Mouse (Mus musculus) right cerebral cortex, adult 18-20 months (tissue): Measurements from ENCODE around the gene Ankrd65.
A peak's percentile ranks its signal among the peaks of the same experiment; 100 is the strongest.
"Not testable (repeated sequence)": the region's sequence is repeated elsewhere in the genome, so short reads cannot be mapped to it uniquely, and the experiment has no call there.

ENCODE experiments used
- DNase-seq: peaks from one replicate; pipeline ENCODE4 v3.0.0; 2022; ENCODE audit warnings: mixed read lengths

Gene Ankrd65

DNA sequence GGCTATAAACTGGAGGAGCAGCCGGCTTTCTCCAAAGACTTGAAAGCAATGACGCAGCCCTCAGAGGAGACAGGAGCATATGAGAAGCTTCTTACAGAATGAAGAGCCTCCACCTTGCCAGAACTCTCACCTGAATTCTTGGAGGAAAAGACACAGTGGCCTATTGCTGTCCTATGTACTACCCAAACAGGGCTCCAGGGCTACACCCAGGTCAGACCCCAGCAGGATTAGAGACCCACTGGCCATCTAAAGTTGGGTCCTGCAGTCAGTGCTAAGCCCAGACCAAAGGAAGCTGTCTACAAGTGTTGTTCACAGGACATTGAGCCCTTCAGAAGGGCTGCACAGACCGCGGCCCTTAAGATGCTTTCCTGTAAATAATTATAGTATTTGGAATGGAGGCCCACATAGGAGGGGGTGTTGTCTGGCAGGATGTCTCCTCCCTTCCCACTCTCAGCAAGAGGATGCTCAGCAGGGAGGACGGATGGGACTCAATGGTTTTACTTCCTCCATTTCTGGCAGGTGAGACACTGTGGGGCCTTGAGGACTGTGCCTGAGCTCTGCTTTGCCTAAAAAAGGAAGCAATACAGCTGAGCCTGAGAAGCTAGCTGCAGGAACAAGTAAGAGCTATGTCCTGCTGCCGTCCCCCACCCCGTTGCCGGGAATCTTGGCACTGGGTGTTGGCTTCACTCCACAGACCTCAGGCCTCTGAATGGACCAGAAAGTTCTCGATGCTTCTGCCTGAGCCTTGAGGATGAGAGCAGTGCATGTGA lies 15.1 kb upstream of the Ankrd65 start:
- peak; percentile 51 for DNase-seq

DNA sequence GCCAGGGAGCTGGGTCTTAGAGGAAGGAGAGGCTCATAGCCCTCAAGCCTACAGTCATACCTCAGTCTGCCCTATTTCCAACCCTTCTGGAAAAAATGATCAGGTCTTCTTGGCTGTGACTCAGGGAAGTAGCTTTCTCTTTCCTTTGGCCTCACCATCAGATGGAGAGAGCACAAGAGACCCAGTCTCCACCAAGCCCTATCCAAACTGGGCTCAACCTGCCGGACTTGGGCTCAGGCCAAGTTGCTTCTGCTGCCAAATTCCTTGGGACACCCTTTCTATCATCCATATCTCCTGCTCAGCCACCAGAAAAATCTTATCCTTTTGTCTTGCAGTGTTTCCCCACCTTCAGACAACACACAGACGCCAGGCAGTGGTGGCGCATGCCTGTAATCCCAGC lies 14.4 kb upstream of the Ankrd65 start:
- DNase-seq, result no peak

DNA sequence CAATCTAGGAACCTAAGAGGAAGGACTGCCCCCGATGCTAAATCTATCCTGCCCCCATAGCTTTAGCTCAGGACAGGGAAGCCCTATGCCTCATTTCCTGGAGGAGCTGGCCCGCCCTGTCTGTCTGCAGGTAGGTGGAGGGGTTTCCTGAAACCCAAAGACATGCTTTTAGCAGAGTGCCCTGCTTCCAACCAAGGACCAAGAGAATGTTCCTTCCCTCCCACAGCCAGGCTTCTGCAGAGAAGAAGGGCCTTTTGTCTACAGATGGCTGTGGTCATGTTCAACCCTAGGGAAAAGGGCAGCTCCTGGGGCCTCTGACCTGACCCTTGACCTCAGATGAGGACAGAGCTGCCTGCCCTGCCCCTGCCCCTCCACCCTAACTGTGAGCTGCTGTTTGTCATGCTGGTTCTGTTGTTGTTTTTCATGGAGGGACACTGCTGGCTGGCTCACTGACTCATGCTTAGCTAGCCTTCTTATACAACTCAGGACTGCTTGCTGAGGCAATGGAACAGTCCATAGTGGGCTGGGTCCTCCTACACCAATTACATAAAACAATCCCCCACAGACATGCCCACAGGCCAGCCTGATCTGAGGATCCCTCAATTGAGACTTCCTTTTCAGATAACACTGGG lies 13.4 kb upstream of the Ankrd65 start:
- DNase-seq, result peak; percentile 49

DNA sequence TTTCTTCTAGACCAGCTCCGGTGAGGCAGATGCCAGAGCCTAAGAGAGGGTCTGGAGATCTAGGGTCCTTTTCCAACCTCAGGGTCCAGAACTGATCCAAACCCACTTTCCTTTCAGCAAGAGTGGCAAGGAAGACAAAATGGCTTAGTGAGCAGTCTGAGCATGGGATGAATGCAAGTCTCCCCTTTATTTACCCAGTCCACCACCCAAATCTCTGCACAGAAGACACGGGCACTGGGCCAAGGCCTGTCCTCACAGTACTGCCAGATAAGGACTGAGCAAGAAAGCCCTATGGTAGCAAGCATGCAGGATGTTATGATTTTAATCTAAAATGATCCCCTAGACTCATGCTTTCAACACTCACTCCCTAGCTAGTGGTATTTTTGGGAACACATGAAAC lies 12.4 kb upstream of the Ankrd65 start:
- no peak for DNase-seq

DNA sequence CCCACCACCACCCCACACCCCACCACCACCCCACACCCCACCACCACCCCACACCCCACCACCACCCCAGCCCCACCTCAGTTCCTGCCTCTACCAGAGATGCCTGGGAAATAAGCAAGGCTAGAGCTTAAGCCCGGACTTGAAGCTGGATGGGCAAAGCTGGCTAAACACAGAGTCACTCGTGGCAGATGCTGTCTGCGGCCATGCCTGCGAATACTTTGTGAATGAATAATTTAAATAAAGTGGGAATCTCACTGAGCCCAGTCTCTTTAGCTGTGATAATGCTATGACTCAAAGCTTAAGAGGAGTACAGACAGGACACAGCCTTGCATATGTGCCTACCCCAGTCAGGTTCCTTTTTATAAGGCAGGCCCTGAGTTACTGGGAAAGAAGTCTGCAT lies 10.7 kb upstream of the Ankrd65 start:
- no peak for DNase-seq

DNA sequence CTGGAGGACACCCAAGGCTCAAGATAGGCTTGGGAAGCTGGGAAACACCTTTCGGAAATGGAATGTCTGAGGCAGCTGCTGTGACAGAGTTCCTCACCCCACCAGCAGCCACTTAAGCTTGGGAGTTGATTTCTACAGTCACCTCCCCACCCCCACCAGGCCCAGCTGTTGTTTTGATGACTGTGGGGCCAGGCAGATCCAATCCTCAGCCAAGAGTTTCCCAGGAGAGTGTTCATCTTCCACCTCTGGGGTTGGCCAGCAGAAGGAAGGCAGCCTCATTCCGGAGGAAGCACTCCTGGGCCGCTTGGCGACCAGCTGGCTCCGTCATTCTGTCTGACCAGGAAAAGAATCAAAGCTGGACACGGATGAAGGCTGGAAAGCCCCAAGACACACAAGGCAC lies 9.3 kb upstream of the Ankrd65 start:
- no peak for DNase-seq

DNA sequence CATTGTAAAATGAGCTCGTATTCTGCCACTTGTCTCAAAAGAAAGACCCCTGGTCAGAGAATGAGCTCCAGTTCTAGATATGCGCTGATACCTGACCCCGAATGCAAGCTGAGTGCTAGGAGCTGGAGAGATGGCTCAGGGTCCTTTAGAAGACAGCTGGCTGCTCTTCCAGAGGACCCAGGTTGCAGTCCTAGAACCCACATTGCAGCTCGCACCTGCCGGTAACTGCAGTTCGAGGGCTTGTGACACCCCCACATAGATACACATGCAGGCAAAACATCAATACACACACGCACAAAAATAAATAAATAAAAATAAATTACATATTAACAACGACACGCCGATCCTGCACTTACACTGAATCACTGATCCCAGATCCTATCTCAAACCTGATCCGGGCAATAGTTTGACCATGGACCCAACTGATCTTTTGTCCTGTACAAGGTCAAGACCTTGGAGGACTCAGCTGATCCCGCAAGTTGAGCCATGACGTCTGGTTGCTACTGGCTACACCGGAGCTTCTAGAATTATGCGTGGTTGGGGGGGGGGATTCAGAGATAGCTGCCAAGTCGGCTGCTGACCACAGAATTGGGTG lies 6.7 kb upstream of the Ankrd65 start:
- no peak for DNase-seq

DNA sequence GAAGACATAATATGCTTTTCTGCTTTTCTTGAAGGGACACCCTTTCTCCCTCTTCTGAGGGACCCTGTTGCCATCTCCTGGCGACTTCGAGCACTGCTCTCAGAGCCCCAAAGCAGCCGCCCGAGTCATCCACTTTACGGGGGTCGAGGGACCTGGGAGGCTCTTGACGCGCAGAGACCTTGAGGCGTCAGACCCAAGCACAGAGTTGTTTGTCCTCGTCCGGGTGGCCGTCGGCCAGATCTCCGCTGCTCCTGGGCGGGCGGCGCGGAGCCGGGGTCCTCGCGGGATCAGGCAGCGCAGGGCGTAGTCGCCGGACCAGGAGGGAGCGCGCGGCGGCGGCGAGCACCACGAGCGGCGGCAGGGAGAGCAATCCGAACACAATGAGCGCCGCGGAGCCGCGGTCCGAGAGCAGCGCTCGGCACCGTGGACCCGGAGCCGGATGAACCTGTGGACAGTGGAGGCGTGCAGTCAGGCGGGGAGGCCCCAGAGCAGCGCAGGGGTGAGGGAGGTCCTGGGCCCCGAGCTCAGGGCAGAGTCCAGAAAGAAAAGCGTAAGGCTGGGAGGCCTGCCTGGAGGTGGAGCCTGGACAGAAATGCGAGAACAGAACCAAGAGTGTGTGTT lies 6.0 kb upstream of the Ankrd65 start:
- DNase-seq, result peak; percentile 83

DNA sequence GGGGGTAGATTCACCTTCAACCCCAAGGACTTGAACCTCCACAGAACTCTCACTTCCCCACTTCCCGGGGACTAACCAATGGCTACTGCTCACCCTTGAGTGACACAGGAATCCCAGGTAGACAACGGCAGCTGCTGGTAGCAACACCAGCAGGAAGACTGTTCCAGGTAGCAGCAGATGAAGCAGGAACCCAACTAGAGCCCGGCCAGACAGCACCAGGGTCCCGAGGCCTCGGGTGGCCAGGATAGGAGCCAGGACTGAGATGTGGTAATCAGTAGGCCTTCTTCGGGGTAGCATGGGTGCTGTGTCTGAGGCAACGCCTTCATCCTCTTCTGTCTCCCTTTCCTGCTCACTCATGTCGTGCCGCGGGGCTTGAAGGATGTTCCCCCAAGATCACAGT lies 5.0 kb upstream of the Ankrd65 start:
- DNase-seq, result no peak

DNA sequence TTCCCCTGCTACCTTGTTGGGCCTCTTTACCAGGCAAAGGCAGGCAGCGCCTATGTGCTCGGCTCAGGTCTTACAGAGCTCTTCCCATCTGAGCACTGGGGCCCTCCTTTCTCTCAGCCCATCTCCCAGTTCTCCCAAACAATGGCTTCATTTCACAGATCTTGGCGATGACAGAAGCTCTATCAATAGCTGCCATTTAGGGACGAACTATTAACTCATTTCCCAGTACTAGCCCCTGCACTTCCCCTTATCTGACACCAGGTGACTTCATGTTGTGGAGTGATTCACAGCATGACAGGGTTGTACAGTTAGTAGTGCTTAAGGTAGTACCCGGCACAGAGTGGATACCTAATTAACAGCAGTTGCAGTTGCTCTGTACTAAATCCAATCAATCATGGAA lies 4.4 kb upstream of the Ankrd65 start, which contains the start of gene Tmem88b:
TSS of gene Tmem88b (minus strand) at position 56 of the 400 bp plus-strand sequence.
- DNase-seq, result peak; percentile 18

DNA sequence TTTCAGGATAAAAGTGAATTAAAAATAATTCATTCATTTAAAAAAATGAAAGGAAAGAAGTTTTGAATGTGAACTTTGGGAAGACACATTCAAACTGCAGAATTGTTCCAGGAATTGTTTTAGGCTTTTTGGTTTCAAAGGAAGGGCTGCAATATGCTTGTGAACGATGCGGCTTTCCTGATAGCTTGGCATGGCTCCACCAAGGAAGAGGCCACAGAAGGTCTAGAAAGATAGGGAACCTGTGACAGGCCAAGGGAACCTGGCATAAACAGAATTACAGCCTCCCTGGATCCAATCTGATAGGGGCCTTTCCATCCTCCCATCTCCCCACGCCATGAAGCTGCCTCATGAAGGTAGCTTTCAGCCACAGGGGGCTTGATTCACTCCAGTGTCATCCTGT lies 1.9 kb upstream of the Ankrd65 start:
- no peak for DNase-seq

DNA sequence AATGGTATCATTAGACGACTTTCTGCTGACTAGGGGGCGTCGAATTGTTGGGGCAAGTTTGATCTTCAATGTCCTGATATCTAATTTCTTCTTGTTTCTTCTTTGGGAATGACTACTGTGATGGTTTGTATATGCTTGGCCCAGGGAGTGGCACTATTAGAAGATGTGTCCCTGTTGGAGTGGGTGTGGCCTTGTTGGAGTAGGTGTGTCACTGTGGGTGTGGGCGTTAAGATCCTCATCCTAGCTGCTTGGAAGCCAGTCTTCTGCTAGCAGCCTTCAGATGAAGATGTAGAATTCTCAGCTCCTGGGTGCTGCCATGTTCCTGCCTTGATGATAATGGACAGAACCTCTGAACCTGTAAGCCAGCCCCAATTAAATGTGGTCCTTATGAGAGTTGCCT lies 1.4 kb upstream of the Ankrd65 start:
- DNase-seq, result not testable (repeated sequence)

DNA sequence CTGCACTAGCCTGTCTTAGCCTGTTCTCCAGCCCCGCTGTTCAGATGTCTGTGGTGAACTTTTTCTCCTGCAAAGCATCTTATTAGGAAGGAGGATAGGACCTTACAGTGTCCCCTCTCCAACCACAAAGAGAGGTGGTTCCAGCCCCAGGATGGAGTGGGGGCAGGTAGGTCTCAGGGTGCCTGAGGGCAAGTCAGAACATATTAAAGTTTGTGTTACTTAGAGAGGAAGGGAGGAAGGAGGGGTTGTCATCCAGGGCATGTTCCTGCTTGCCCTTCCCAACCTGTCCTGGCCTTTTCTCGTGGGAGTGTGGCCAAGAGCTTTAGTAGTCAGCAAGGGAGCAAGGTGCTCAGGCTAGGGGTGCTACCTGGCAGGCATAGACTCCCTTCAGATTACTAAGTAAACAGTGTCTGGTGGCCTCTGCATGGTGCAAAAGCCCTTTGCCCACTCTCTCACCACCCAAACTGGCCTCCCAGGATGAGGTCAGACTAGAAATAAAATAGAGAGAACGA lies 467 bp downstream of the Ankrd65 start:
- DNase-seq, result no peak

DNA sequence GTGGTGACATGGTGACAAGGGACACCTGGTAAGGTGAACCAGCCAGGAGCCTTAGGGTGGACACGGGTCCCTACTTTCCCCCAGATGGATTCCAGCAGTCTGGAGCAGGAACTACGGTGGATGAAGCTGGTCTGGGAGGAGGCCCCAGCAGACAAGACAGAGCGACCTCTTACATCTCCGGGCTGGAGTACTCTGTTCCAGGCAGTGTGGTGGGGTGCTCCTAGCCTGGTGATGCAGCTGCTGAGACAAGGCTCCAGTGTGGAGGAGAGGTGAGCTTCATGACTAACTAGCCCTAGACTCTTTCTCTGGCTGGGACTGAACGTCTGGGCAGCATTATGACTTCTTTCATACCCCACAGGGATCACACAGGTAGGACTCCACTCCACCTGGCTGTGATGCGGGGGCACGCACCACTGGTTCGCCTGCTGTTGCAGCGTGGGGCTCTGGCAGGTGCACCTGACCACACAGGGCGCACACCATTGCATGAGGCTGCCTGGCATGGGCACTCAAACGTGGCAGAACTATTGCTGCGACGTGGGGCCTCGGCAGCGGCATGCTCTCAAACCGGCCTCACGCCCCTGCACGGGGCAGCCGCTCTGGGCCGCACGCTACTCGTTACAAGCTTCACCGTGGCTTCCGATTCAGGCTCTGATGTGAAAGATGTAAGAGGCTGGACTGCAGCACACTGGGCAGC lies 1.1 kb downstream of the Ankrd65 start:
- no peak for DNase-seq

DNA sequence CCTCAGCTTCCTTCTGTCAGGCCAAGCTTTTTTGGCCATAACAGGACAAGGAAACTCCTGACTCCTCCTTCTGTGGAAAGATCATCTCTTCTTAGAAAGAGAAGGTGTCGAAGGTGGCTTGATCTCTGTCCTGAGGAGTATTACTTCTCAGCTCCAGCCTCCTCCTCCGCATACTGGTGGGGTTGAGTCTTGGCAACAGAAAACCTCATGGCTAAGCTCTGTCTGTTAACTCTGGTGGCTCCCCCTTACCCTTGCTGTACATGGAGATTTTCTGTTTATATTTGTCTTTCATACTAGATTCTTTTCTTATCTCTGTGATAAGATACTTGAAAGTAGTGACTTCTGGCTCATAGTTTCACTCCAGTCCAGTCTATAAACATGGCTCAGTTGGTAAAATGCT lies 3.5 kb downstream of the Ankrd65 start:
- no peak for DNase-seq

DNA sequence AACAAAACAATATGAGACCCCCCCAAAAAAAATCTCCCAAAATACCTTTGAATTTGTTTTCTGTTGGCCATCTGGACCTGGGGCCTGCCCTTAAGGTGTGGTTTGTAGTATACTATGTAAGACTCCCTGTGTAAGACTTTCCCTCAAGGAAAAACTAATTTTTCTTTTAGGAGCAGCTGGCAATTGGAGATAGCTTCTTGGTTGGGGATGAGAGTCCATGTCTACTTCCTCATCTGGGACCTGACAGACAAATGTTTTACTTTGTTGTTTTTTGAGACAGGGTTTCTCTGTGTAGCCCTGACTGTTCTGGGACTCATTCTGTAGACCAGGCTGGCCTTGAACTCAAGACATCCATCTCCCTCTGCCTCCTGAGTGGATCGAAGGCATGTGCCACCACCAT lies 11.8 kb downstream of the Ankrd65 start:
- no peak for DNase-seq

DNA sequence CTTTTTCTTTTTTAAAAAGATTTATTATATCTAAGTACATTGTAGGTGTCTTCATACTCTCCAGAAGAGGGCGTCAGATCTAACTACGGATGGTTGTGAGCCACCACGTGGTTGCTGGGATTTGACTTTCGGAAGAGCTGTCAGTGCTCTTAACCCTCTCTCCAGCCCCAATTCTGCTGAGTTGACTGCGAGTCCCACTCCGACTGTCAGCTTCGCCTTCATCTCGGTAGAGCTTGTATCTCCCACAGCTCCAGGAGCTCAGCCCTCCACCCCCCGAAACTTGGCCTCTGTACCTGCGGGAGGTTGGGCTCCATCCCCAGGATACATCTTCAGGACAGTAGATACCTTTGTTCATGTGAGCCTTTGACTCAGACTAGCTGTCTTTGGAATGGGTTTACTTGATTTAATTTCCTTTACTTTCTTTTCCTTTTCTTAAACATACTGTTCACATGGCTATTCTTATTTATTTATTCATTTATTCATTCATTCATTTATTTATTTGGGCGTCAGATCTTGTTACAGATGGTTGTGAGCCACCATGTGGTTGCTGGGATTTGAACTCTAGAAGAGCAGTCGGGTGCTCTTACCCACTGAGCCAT lies 12.6 kb downstream of the Ankrd65 start, which contains the start of gene Mrpl20:
TSS of gene Mrpl20 (plus strand) at position 138 of the 599 bp plus-strand sequence.
- DNase-seq, result no peak

DNA sequence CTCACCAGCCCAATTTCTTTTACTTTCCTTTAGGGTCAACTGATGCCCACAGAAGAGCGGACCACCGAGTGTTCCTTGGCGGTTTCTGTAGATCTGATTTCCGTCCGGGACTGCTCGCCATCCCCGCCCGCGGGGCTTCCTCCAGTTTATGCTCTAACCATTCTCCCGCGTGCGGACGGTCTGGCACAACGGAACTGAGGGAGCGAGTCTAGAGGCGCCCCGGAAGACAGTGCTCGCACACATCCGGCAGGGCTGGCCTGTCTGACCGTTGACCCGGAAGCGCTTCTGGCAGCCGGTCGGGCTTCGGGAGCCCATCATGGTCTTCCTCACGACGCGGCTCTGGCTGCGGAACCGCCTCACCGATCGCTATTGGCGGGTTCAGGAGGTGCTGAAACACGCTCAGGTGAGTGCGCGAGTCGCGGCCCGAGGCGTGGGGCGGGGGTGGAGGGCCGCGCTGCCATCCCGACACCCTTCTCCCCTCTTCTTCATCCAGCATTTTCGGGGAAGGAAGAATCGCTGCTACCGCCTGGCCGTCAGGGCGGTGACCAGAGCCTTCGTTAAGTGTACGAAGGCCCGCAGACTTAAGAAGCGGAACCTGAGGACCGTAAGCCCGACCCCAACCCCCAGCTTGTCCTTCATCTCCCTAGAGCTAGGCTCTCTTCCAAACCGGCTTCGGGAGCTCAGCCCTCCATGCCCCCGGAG lies 13.3 kb downstream of the Ankrd65 start:
- peak; percentile 94 for DNase-seq

DNA sequence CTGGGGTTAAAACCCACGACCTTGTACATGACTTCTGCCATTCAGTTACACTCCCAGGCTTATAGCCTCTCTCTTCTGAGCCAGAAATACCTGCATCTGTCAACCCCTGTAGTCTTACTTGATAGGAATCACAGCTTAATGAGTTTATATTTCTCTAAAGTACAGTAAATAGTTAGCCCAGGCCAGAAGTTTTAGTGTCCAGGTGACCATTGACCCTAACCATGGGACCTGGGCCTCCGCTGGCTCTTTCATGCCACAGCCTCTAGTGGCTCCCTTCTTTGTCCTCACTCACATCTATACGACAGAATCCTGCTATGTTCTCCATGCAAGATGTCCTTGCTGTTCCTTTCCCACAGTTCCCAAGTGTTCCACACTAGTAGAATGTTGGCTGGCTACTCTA lies 17.6 kb downstream of the Ankrd65 start:
- DNase-seq, result no peak

DNA sequence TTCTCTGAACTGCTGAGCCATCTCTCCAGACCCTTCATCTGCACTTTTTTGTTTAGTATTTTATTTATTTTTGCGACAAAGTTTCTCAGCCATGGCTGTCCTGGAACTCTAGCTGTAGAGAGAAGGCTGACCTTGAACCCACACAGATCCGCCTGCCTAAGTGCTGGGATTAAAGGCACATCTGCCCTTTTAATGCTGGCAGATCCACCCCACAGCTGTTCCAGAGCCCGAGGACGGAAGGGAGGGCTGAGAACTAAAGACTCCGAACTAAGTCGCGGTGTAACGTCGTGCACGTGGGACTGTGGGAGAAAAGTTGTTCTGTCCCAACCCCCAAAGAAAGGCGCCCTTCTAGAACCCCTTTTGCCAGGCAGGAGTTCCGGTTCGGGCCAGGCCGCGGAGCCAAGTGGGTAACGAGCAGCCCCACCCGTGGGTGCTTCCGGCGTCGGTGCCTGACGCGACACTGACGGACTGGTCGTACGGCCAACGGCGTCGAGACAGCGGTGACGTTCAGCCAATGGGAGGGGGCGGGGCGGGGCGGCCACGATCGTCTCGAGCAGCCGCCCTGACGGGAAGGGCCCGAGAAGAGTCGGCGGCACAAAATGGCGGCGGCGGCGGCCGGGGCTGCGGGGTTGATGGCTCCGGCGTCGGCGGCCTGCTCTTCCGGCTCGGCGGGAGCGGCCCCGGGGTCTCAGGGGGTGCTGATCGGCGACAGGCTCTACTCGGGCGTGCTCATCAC lies 21.9 kb downstream of the Ankrd65 start, which contains the start of gene Ccnl2:
TSS of gene Ccnl2 (plus strand) at position 561 of the 736 bp plus-strand sequence.
- DNase-seq, result peak; percentile 95

DNA sequence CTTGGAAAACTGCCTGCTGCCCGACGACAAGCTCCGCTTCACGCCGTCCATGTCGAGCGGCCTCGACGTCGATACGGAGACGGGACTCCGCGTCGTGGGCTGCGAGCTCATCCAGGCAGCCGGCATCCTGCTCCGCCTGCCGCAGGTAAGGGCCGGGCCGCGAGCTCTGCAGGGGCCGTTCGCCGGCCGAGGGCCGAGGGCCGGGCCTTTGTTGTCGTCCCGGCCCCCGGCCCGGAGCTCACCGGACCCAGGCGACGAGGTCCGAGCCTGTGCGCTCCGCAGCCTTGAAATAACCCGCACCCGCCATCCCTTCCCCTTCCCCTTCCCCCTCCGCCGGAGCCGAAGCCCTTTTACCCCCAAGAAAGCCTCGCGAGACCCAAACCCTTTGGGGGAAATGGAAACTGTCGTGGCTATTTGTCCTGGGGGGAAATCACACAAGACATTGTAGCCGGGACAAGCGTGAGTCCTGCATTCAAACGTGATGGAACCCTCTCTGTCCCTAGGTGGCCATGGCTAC lies 22.5 kb downstream of the Ankrd65 start:
- DNase-seq, result no peak
